Mouse (Mus musculus): Measurements from ENCODE around the gene Srrd.

GRCm38 (mm10) chr5:112299399-112299798 is 43.4 kb downstream of the Srrd start:
- TF ChIP-seq CTCF (IDR thresholded peaks at IDR 0.05; ENCODE audit: low read depth, low read length): no peak
- TF ChIP-seq POLR2A (IDR thresholded peaks at IDR 0.05; ENCODE audit: borderline replicate concordance, low read depth, low read length): no peak
